Mouse (Mus musculus): Measurements from ENCODE around the gene Igf2bp1. TPM values are rescaled to one million over a fixed set of nuclear protein-coding genes. Genes with fewer than 3 reads are reported as not detected.
"Not testable (repeated sequence)": the region's sequence is repeated elsewhere in the genome, so short reads cannot be mapped to it uniquely, and the experiment has no call there.

Gene Igf2bp1
- total RNA-seq, 2 experiments from 2014 or later, result not detected

DNA sequence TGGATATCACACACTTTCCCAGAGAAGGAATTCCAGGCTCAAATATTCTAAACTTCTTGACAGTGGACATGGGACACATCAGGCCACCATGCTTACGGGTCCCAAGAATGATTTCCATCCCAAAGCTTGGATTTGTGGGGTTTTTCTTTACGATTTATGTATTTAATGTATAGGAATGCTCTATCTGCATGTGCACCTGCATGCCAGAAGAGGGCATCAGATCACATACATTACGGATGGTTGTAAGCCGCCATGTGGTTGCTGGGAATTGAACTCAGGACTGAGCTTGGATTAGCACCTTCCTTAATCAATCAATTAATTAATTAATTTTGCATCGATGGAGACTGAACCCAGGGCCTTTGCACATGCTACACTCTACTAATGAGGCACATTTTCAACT, 30.0 kb downstream of the Igf2bp1 start:
- ATAC-seq (replicated peaks; ENCODE audit: low FRiP score, poor library complexity, severe bottlenecking), result no peak

- ATAC-seq (replicated peaks; ENCODE audit: low FRiP score, poor library complexity, severe bottlenecking), result no peak
Measured at GRCm38 (mm10) chr11:95973187-95973586, 32.6 kb downstream of the Igf2bp1 start.

DNA sequence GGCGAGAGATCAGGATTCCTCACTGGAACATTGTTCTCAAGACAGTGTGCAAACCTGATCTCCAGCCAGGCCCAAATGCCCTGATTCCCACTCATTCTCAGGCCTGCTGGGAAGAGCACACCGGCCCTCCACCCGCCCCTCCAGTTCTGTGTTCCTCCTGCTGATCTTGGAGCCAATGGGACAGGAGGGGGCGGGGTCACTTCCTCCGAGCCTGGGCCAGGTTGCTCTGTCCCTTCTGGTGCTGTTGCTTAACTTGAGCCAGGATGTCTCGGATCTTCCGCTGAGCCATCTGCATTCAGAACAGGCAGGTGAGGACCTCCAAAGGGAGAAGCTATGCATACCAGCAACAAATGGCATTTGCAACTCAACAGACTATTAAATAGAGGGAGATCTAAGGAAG, 42.4 kb downstream of the Igf2bp1 start:
- no peak for ATAC-seq (replicated peaks; ENCODE audit: low FRiP score, poor library complexity, severe bottlenecking)

DNA sequence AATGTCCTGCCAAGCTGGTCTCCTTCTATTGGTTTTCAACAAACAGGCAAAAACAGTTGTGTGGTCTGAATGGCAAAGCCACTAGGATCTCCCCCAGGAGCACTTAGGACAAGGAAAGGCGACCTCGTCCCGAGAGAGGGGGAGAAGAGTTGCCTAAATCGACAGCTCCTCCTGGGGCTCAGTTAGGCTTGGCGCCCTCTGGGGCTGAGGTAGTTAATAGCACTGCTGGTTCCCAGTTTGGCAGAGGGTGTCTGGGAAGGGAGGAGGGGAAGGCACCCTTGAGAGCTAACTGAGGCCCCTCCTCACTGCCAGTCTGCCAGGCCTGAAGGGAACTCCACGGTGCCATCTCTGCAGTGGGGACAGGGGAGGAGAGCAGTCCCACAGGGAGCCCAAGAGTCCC, 46.6 kb downstream of the Igf2bp1 start:
- ATAC-seq (replicated peaks; ENCODE audit: low FRiP score, poor library complexity, severe bottlenecking), result peak; percentile 36; the same call in 1 of the 2 replicates

DNA sequence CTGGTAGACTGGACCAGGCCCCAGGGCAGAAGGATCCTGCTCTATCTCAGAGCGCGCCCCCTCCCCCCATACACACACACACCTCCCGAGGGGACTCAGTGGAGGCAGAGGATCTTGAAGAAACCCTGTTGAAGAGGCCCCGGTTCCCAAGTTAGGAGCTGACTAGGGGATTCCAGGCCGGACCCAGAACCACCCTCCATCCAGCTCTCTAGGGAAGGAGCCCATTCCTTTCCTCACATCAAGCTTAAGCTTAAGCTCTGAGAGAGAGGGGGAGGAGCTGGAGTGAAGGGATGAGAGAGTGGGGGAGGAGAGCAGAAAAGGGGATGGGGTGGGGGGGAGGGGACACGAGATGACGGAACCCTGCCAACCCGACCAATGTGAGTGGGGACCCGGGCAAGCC, 47.5 kb downstream of the Igf2bp1 start:
- ATAC-seq (replicated peaks; ENCODE audit: low FRiP score, poor library complexity, severe bottlenecking), result no peak

- ATAC-seq (replicated peaks; ENCODE audit: low FRiP score, poor library complexity, severe bottlenecking), result no peak
Measured at GRCm38 (mm10) chr11:95957407-95957806, 48.3 kb downstream of the Igf2bp1 start.

- no peak for ATAC-seq (replicated peaks; ENCODE audit: low FRiP score, poor library complexity, severe bottlenecking)
Measured at GRCm38 (mm10) chr11:95953313-95953712, 52.4 kb downstream of the Igf2bp1 start.

DNA sequence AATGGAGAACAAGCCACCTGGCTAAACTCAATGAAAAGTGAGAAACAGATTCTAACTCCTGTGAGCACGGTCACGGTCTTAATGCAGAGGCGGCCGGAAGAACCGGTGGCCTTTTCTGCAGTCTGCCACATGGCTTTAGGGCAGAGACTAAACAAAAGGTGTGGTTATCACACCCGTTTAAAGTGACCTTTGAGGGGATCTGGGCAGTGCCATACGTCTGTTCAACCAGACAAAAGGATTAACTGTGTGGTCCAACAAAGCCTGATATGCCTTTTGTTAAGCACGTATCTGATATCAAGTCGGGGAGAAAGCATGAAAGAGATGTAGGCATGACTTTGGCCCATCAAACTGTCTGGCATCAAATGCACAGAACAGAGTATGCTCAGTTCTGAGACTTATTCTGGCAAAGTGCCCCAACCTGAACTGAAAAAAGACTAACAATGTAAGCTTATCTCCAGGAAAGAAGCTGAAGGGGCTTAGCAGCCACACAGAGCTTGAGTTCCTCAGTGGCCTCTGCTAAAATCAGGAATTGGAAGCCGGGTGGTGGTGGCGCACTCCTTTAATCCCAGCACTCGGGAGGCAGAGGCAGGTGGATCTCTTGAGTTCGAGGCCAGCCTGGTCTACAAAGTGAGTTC, 59.8 kb downstream of the Igf2bp1 start:
- ATAC-seq (replicated peaks; ENCODE audit: low FRiP score, poor library complexity, severe bottlenecking), result no peak

DNA sequence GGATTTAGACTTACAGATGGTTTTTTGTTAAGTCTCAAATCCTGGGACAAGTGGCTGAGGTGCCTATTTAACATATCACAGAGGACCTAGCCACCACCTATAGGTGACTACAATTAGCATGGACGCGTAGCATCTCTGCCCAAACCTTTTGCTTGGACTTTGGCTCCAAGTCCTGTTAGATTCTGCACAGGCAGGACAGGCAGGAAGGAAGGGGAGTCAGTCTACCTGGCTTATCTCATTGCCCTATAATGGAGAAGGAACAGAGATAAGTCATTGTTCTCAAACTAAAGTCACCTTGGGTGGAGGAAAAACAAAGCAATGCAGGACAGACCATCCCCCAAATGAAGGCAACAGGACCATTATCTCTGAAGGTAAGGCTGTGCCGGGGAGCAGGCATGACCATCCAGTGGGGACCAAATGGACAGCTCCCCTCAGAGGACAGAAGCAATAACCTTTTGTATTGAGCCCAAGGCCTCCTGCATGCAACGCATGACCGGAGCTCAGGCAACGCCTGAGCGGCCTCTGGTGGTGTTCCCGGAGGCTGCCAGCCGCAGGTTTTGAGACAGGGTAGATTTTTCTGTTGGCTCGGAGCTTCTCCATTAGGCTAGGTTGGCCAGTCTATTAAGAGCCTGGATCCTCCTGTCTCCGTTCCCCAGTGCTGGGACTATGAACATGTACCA, 65.8 kb downstream of the Igf2bp1 start:
- ATAC-seq (replicated peaks; ENCODE audit: low FRiP score, poor library complexity, severe bottlenecking), result no peak

DNA sequence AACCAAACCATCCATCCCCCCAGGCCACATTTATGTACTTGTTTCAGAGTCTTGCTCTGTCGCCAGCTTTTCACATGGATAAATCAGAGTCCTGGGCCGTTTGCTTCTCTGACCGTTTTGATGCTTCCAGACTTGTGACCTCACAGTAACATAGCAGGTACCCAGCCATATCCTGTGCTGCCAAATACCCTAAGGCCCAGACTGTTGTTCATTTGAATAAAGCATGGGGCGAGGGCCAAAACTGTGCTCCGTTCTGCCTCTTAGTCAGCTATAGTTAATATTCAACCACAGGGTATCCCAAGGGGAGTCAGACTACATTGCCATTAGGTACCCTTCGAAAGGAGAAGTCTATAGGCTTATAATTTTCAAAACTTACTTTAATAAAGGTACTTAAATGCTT, 69.3 kb downstream of the Igf2bp1 start:
- ATAC-seq (replicated peaks; ENCODE audit: low FRiP score, poor library complexity, severe bottlenecking), result no peak

GRCm38 (mm10) chr11:95932168-95932567, 73.6 kb downstream of the Igf2bp1 start:
- not testable (repeated sequence) for ATAC-seq (replicated peaks; ENCODE audit: low FRiP score, poor library complexity, severe bottlenecking)

DNA sequence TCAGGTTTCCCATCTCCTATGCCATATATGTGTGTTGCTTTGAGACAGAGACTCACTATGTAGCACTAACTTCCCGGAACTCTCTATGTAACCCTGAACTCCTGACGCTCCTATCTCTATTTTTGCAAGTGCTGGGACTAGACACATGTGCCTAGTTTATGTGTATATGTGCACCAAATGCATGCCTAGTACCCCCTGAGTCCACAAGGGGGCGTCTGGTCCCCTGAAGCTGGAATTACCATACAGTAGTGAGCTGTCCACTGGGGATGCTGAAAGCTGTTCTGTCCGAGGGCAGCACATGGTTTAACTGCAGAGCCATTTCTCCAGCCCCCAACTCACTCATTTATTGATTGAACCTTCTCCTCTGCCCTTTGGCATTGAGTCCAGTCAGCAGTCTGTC, 79.3 kb downstream of the Igf2bp1 start:
- ATAC-seq (replicated peaks; ENCODE audit: low FRiP score, poor library complexity, severe bottlenecking), result no peak

DNA sequence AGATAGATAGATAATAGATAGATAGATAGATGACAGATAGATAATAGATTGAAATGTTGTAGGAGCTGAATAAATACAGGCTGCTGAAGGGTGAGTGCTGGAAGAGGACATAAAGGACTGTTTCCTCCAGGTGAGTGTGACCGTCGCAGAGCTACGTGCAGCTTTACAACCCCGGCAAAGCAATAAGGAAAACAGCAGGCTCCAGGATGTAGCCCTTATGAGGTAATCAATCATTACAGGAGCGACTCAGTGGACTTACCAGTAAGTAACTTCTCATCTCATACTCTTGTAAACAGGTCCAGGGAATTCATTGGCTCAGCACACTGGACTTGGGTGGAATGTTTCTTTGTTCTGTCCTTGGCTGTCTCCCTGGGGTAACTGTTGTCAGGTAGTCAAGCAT, 79.8 kb downstream of the Igf2bp1 start:
- no peak for ATAC-seq (replicated peaks; ENCODE audit: low FRiP score, poor library complexity, severe bottlenecking)

GRCm38 (mm10) chr11:95924215-95924614, 81.5 kb downstream of the Igf2bp1 start:
- ATAC-seq (replicated peaks; ENCODE audit: low FRiP score, poor library complexity, severe bottlenecking), result no peak

- ATAC-seq (replicated peaks; ENCODE audit: low FRiP score, poor library complexity, severe bottlenecking), result not testable (repeated sequence)
Measured at GRCm38 (mm10) chr11:95923477-95923876, 82.3 kb downstream of the Igf2bp1 start.

- no peak for ATAC-seq (replicated peaks; ENCODE audit: low FRiP score, poor library complexity, severe bottlenecking)
Measured at GRCm38 (mm10) chr11:95921991-95922621, 83.6 kb downstream of the Igf2bp1 start.

DNA sequence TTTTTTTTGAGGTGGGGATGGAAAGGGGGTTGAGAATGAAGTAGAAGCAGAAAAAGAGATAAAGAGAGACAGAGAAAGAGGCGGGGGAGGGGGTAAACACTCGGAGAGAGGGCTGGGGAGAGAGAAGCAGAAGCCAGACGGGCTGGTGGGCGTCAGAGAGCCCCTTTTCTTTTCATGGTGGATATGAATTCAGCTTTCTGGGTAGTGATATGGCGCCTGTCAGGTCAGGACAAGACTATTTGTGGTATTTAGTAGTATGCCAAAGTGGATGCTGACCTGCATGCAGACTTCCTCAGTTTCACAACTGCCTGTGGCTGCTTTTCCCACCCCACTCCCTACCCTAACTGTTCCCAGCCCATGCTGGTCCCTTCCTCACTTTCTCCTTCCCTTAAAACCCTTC, 89.3 kb downstream of the Igf2bp1 start:
- no peak for ATAC-seq (replicated peaks; ENCODE audit: low FRiP score, poor library complexity, severe bottlenecking)

DNA sequence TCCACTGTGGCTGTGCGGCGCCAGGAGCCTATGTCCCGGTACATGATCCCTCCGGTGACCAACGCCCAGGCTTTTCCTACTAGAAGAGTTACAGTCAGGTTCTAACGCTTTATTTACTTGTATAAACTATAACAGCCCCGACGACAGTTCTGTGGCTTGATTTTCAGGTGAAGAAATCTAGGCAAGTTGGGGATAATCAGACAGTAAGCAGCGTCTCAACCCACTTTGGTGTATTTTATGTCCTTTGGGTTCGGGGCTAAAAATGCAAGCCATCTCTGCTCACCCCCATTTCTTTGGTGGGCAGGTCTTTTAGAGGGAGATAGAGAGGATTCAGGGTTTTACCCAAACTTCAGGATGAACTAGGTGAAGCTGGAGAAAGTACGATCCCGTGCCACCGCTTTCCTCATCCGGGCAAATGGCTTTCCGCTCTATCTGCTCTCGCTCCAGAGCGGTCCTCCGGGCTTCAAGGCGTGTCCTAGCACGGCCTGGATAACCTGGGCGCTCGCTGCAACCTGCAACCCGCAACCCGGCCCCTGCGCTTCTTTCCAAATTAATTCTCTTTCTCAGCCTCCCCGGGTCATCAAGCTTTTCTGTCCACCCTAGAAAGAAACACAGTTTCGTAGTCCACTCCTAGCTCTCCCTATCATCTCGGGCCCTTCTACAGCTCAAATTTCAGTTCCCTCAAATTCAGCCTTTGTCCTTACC, 90.6 kb downstream of the Igf2bp1 start:
- no peak for ATAC-seq (replicated peaks; ENCODE audit: low FRiP score, poor library complexity, severe bottlenecking)

DNA sequence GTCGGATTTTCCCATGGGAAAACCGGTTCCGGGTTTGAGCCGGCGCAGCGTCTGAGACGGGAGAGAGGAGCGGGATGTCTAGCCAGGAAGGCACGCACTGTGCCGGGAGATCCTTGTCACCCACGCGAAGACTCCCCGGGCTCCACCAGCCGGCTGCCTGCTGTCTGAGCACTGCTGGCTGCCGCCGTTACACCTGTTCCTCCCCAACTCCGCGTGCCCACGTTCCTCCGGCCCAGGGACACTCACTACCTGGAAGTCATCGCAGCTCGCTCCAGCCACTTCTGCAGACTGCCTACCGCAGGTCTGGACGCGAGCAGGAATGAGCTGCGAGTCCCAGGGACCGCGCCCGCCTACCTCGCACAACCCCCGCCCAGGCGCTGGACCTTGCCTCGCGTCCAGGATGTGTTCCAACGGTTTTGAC, 91.2 kb downstream of the Igf2bp1 start, which contains the start of gene B4galnt2:
TSS of gene B4galnt2 (minus strand) at position 321 of the 421 bp plus-strand sequence.
- no peak for ATAC-seq (replicated peaks; ENCODE audit: low FRiP score, poor library complexity, severe bottlenecking)

DNA sequence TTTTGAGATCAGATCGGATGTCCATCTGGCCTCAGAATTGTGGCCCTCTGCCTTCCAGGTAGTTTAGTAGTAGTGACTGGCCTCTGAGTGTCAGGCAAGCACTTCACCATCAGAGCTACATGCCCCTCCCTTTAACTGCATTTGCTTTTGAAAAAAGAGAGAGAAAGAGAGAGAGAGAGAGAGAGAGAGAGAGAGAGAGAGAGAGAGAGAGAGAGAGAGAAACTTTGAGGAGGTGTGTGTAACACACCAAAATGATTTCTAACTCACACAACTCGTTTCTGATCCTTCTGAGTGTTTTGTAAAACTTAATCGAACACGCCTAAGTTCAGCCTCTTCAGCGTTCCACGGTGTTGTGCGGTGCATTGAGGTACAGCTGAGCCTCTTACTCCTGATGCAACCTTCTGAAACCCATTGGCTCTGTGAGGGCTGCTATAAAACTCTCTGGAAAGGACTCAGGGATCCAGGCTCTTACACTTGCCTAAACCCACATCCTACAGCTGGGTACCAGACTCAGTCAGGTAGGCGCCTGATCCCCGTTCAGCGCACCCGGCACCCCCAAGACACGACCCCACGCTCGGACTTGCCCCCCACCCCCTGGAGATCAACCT, 91.7 kb downstream of the Igf2bp1 start:
- ATAC-seq (replicated peaks; ENCODE audit: low FRiP score, poor library complexity, severe bottlenecking), result 0 out of 2 replicates have a peak, but pooled peaks have one; percentile 39

Measured in erythroblast, adult 5-6 weeks (primary cell).